Mouse (Mus musculus) spleen, postnatal 36 days (tissue): ENCODE results near the gene Zbtb20.

ENCODE experiments used
- DNase-seq, 2 experiments: peaks; one replicate each; pipeline ENCODE4 v3.0.0; 2022; ENCODE audit warnings: low spot score in 2 of 2, mixed read lengths in 1 of 2

Zbtb20 gene

DNA sequence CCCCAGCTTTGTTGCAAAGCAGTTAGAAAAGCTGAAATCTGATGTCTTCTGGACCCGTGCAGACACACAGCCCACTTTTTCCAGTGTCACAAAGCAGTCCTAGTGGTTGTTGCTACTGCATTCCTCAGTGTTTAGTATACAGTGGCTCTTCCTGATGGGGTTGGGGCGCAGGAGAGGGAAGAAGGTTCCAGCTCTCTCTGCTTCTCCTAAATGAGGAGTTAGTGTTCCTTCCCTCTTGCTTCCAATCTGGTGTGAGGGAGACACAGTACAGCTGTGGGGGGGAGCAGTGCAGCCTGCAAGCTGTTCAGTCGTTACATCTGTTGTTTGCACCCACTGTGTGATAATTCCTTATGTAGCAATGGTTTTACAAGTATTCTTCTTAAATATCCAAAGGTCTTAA is 415.7 kb downstream of the Zbtb20 start:
- DNase-seq: no peak

DNA sequence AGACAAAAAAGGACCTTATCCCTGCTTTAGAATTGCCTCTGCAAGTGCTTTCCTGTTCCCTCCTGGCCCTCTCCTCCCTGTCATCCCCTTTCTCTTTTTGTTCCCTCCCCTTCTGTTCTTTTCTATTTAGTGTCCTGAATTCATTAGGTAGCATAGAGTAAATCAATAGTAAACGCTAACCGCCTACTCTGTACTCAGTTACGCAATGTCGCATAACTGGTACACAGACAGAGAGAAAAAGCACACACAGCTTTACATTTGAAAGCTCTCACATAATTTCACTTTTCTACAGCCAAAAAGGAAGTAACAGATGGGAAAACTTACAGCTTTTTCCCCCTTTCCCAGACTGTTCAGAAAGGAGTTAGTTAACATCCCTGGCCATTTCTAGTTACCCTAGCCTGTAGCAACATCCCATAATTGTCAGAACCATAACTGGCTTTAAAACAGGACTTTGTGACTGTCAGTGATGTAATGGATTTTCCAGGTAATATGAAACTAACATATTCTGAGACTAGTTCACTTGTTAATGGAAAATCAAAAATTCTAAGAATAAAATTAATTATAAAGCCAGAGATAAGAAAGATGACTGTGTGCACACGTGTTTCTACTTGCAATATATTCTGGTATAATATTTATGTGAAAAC is 422.4 kb downstream of the Zbtb20 start:
- DNase-seq: no peak

GRCm38 (mm10) chr16:43300420-43300819 is 424.7 kb downstream of the Zbtb20 start:
- no peak for DNase-seq

DNA sequence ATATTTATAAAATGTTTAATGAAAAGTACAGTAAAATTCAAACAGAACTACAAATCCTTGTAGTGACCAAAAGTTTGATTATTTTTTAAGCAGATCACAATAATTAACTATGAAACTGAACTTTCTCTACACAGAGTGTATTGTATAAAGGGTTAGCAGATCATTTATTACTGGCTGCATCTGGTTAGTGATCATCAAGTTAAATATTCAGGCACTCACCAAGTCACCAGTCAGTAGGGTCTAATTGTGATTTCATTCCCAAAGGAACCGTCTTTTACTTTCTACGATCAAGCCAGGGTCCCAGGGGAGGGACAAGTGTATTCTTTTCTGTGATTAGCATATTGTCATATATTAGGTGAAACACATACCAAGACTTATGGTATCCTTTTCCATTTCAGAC is 426.5 kb downstream of the Zbtb20 start:
- no peak for DNase-seq

DNA sequence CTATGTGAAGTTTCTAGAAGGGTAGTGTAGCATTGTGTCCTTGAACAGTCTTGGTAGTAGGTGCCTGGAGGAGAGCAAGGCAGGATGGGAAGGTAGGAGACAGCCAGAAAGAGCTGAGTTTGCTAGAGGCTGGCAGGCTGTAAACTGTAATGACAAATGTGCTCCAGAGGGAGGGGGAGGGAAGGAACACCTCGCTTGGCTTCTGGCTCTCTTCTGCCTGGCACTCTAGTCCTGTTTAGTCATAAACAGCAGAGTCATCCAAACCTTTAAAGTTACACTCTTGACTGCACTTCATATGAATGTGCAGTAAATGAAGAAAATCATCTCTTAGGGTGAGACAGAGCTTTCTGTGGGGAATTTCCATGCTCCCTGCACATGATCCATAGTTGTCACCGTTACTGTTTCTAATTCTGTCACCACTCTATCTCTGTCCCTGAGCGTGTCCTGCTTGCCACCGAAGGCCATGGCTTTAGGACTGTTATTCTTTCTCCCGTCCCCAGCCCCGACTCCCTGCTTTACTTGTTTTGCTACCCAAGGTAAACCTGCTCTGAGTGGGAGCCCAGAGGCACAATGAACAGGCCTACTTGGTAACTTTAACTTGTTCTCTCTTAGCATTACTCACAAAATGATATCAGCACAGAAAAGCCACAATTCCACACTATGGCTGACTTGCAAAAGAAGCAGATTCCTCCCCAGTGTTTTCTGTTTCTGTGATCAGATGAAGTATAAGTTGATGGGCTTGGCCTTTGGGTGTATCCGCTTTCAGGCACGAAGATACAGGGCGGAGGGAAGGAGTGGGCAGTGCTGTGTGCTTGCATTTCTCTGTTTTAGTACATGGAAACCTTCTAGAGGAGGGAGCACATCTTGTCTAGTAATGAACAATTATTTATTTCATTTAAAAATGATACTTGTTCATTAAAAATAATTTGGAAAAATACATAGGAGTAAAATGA is 427.8 kb downstream of the Zbtb20 start:
- no peak for DNase-seq

DNA sequence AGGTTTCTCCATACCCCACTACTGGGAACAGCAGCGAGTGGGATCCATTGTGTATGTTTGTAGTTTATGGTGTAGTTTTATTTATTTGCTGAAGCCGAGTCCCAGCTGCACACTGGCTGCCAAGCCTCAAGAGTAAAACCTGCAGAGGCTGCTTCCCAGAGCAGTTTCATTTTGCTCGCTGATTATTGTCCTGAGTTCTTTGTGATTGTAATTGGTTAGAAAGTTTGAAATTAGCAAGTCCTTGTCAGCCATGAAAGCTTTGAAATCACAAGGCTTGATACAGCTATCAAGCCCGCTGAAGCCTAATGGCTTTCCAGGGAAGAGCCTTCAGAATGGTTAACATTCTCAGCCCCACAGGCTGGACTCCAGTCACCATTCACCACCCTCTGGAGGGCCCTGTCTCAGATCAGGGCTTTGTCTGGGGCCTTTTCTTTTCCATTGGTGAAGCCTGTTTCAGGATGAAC is 434.3 kb downstream of the Zbtb20 start:
- DNase-seq: no peak

DNA sequence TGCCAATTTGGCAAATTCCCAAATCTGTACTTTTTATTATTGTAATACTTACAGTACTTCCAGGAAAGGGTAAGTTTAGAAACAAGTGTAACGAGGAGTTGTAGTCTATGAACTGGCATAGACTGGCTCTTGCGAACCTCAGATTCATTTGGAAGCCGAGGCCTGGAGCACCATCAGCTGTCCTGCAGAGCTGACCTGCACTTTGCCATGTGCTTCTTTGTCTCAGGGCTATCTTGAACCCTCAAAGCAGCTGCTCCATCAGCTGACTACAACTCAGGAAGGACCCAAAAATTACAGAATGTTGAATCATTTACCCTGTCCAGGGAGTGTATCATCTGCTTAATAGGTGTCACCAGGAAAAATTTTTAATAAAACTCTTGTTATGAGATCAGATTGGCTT is 448.3 kb downstream of the Zbtb20 start:
- DNase-seq: no peak

GRCm38 (mm10) chr16:43328221-43328620 is 452.5 kb downstream of the Zbtb20 start:
- no peak for DNase-seq

DNA sequence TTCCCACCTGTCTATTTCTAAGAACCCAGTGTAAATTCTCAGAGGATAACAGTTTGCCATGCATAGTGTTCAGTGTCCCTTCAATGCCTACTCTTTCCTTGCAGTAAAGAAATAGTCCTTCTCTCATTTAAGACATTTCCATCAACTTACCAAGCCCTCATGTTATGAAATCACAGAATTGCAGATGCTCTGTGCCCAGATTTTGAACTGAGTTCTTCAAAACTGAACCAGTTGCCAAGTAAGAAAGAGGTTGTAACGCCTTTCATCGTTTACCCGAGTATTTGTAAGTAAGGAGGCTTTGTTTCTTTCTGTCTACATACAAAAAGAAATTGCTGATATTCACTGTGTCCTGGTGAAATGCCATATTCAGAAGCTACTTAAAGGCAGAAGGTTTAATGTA is 454.5 kb downstream of the Zbtb20 start:
- DNase-seq: no peak

DNA sequence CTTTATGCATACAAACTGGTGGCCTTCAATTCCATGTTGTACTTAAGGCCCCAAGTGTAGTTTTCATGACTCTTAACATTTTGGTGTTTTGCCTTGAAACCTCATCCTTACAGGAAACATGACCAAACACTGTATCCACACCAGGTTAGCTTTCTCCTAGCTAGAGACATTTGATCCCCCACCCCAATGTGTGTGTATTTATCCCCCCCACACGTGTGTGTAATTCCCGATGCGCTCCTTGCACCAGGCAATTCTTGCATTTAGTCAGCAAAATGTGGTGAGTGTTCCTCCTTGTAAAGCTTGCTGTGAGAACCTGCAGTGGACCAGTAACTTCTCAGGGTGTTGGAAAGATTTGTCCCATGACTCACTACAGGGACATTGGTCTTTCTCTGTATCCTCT is 455.8 kb downstream of the Zbtb20 start:
- DNase-seq: no peak

DNA sequence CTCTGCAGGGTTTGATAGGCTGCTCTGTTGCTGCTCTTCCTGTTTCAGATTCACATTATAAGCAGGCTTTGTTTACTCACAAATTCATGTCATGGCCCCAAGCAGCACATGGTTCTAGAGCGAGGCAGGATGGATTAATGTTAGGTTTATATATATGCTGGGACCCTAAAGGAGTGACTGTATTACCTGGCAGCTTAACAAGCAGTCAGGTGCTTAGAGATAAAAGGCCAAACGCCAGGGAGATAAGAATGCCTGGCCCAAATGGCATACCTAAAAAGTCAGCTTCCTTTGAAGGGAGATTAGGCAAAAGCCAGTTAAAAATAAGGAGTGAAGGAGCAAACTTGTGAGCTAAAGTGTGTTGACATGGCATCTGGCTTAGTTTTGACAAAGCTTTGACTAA is 457.1 kb downstream of the Zbtb20 start:
- DNase-seq: no peak

- no peak for DNase-seq
These were observed 457.6 kb downstream of the Zbtb20 start for GRCm38 (mm10) chr16:43333265-43333664.

DNA sequence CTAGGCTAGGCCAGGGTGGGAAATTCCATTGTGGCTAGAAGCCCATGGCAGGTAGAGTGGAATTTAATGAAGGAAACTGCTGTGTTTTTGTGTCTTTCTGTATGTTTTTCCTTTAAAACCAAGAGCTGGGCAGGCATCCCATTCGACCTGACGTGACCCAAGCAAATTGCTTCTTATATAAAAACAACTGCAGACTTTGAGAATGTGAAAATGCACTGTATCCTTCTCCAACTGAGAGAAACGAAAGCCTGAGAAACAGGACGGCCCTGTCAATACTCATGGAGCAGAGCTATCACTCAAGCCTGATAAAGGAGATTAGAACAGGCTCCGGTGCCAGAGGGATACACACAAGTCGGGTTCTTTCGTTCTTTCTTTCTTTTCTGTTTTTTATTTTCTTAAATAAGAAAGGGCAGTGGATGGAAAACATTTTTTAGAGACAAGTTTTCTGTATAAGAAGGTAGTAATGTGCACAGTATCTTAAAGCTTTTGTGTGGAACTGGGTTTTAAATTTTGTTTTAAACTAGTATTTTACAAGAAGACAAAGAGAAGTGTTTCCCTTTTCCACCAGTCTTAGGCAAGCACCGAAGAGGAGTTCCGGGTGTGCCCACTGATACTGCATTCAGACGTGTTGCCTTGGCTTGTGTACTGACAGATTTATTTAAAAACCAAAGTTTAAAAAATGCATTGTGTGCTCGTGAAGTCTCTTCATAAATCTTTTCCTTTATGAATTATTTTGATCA is 458.9 kb downstream of the Zbtb20 start:
- DNase-seq: no peak

DNA sequence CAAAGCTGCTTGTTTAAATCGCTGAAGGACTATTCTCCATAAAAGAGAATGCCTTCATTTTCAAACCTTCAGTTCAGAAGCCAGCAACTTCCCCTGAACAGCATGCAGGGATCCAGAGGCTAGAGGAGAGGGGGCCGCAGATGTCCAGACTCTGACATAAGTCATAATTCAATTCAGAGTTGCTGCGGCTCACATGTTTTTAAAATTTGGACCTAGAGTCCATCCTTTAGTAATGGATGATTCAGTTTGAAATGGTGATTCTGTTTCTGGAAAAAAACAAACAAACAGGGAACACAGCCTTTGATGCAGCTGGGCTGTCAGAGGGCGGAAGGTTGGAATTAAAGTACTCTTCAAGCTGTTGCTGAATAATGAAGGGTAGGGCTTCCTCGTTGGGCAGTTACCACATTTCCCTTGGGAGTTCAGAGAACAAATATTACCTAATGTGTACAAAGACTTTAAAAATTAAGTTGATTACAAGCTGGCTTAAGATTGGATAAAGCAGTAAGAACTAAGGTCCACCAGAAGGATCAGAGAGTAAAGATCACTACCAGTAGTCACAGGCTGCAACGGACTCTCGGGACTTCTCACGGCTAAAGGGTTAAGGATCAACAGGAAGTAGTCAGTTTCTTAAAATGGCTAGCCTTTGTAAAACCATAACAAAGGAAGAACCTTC is 459.6 kb downstream of the Zbtb20 start:
- peak in 1 of 2 experiments; percentile 3 for DNase-seq

GRCm38 (mm10) chr16:43335824-43336215 is 460.1 kb downstream of the Zbtb20 start:
- no peak for DNase-seq

- DNase-seq: no peak
These were observed 465.0 kb downstream of the Zbtb20 start for GRCm38 (mm10) chr16:43340712-43341111.

DNA sequence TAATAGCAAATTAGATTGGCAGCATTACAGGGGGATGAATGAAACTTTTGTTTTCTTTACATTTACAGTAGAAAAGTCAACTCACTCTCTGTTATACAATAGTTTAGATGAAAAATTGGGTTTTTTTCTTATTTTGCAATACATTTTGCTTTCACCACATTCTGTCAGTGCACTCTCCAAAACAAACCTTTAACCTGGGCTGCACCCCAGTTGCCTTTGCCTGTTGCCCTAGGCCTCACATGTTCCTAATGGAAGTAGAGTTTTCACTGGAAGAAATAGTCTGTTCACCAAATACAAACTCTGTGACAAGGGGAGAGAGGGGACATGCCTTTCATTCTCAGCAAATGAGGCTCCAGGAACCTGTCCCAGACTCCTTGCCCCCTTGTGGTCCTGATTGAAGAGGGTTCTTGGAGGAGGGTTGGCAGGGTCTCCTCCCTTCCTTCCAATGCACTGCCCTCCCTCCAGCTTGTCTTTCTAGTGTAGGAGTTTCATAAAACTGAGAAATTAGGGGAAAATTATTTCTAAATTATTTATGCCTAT is 466.3 kb downstream of the Zbtb20 start:
- DNase-seq: no peak

- no peak for DNase-seq
These were observed 470.4 kb downstream of the Zbtb20 start for GRCm38 (mm10) chr16:43346094-43346493.

- no peak for DNase-seq
These were observed 480.3 kb downstream of the Zbtb20 start for GRCm38 (mm10) chr16:43355776-43356645.

DNA sequence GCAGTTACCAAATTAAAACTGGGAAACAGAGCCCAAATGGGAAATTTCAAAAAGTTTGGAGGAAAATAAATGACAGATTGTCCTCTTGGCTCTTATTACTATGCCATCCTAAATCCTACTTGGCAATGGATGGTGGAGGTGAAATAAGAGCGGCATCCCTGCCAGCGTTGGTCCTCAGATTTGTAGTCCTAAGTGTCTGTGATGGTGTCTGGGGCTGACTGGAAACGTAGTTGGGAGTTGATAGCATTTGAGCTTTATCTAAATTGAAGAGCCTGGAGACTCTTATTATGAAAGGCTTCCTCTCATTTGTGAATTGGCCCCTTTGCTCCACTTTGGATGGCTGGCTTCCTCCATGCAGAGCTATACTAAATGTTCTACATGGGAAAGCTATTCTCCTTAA is 483.9 kb downstream of the Zbtb20 start:
- no peak for DNase-seq
